Mouse (Mus musculus) liver, embryonic 15.5 days (tissue): Measurements from ENCODE around the gene Ppp2r5e. TPM values are rescaled to one million over a fixed set of nuclear protein-coding genes. Genes with fewer than 3 reads are reported as not detected.
"Not testable (repeated sequence)": the region's sequence is repeated elsewhere in the genome, so short reads cannot be mapped to it uniquely, and the experiment has no call there.

Experiments
- ATAC-seq: fragments of 200-750 bp; cut with Nextera tagmentation; 2 replicates; pipeline ENCODE4 v1.8.0; 2017; ENCODE audit warnings: moderate number of reproducible peaks, mild to moderate bottlenecking, moderate library complexity; ENCODE audit not compliant: insufficient read depth
- H3K27ac ChIP-seq: fragments of 300-500 bp; sonication (generic); replicated peaks from 2 replicates; pipeline ENCODE4 v1.5.1; 2015; ENCODE audit warnings: mild to moderate bottlenecking, inconsistent platforms
- H3K27me3 ChIP-seq: fragments of 300-500 bp; sonication (generic); 2 replicates; pipeline ENCODE4 v1.6.1; 2015; ENCODE audit warnings: mild to moderate bottlenecking, inconsistent platforms
- H3K36me3 ChIP-seq: fragments of 300-500 bp; sonication (generic); replicated peaks from 2 replicates; pipeline ENCODE4 v1.6.1; 2015; ENCODE audit warnings: moderate library complexity, mild to moderate bottlenecking, inconsistent platforms
- H3K4me1 ChIP-seq: fragments of 300-500 bp; sonication (generic); replicated peaks from 2 replicates; pipeline ENCODE4 v1.6.1; 2015; ENCODE audit warnings: inconsistent platforms
- H3K4me2 ChIP-seq: fragments of 300-500 bp; sonication (generic); 2 replicates; pipeline ENCODE4 v1.6.1; 2015; ENCODE audit warnings: moderate library complexity, mild to moderate bottlenecking, inconsistent platforms
- H3K4me3 ChIP-seq: fragments of 300-500 bp; sonication (generic); replicated peaks from 2 replicates; pipeline ENCODE4 v1.5.1; 2015; ENCODE audit warnings: mild to moderate bottlenecking, inconsistent platforms
- H3K9ac ChIP-seq: fragments of 300-500 bp; sonication (generic); 2 replicates; pipeline ENCODE4 v1.6.1; 2015; ENCODE audit warnings: moderate library complexity, mild to moderate bottlenecking, inconsistent platforms
- H3K9me3 ChIP-seq: fragments of 300-500 bp; sonication (generic); replicated peaks from 2 replicates; pipeline ENCODE4 v1.6.1; 2016; ENCODE audit warnings: inconsistent platforms
- WGBS: fragments of 180-500 bp; shearing (Covaris S2); methylation state at CpG from one replicate; pipeline ENCODE4 v1.1.7; 2015; ENCODE audit warnings: mixed read lengths; ENCODE audit not compliant: insufficient replicate concordance; 5-methylcytosine and 5-hydroxymethylcytosine counted together
- polyA plus RNA-seq: library from polyadenylated mRNA; unstranded; fragments of >200 nt; fragmentation: Nextera tagmentation; extraction: Ambion mirVana; gene quantifications from 2 replicates; pipeline ENCODE4 v1.2.1, GENCODE M21; 2015

The Ppp2r5e gene
- polyA plus RNA-seq, 1 experiment from 2014 or later = 5.2 TPM

GRCm38 (mm10) chr12:75519181-75519940, 76.7 kb downstream of the Ppp2r5e start:
- Histone ChIP-seq H3K27ac (no peak overlapping the region), H3K4me3 (no peak overlapping the region), H3K27me3 (no peaks in the 10 kb centered on the region), H3K4me1 (peaks cover 44% of the 10 kb centered on the region), H3K4me2 (no peak overlapping the region), H3K9ac (no peak overlapping the region), H3K36me3 (peaks cover 9% of the 10 kb centered on the region), H3K9me3 (no peaks in the 10 kb centered on the region)
- peak; percentile 44; the same call in 1 of the 2 replicates for ATAC-seq
- 62% methylated on average over 10 of the region's 10 CpGs for WGBS

DNA sequence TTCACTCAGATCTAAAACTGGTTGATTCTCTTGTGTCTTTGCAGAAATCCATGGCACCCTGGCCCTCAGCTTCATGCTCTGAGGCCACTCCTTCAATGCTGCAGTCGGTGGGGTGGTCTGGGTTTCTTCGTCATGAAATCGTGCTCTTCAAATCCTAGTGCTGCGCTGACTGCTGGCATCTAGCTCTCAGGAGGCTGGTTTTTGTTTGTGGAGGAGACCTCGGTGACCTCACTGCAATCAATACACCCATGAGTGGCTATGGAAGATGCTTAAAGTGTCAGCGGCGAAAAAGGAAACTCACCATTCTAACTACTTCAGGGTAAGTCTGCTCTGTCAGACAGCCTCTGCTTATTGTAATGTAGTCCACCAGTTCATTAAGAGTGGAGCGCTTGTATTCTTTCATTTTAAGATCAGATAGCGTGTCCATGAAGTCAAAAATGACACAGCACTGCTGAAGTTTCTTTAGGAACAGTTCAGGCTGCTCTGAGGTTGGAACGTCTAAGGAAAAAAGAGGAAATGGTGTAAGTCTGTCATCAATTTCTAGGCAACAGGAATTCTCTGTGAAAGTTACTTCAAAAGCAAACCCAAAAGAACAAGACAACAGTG, 80.6 kb downstream of the Ppp2r5e start:
- Histone ChIP-seq H3K36me3 (peaks cover 12% of the 10 kb centered on the region), H3K9ac (no peak overlapping the region), H3K4me3 (no peak overlapping the region), H3K27ac (no peak overlapping the region), H3K4me1 (peaks cover 23% of the 10 kb centered on the region), H3K4me2 (peak overlapping the region; percentile 34; the same call in 1 of the 2 replicates), H3K27me3 (no peaks in the 10 kb centered on the region), H3K9me3 (no peaks in the 10 kb centered on the region)
- ATAC-seq = no peak
- WGBS = 69% methylated on average over 10 of the region's 10 CpGs

DNA sequence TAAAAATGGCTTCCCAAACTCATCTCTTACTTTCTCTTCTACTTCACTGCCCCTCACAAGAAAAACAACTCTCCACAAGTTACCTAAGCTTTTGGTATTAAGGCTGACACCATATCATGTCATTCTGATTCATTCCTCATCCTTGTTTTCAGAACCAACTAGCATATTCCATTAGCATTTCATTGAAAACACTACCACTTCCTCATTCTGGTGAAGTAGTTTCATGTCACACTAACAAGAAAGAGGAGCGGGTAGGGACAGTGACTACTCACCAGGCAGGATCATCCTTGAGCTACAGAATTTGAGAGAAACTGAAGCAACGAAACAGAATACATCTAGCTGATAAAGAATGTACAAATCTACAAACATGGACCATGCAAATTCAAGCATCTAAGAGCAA, 84.5 kb downstream of the Ppp2r5e start:
- Histone ChIP-seq H3K36me3 (peaks cover 12% of the 10 kb centered on the region), H3K9me3 (no peaks in the 10 kb centered on the region), H3K27me3 (no peaks in the 10 kb centered on the region), H3K27ac (no peak overlapping the region), H3K9ac (no peak overlapping the region), H3K4me3 (no peak overlapping the region), H3K4me1 (peaks cover 12% of the 10 kb centered on the region), H3K4me2 (no peak overlapping the region)
- no peak for ATAC-seq
- WGBS = 70% methylated on average over 2 of the region's 2 CpGs

- Histone ChIP-seq H3K4me2 (no peak overlapping the region), H3K27me3 (no peaks in the 10 kb centered on the region), H3K4me3 (no peak overlapping the region), H3K4me1 (peaks cover 8% of the 10 kb centered on the region; the same call in 1 of the 2 replicates), H3K9ac (no peak overlapping the region), H3K36me3 (no peaks in the 10 kb centered on the region), H3K27ac (no peak overlapping the region), H3K9me3 (no peaks in the 10 kb centered on the region)
- WGBS = 42% methylated on average over 6 of the region's 6 CpGs
- ATAC-seq = no peak
These were observed 90.9 kb downstream of the Ppp2r5e start for GRCm38 (mm10) chr12:75504991-75505650.

DNA sequence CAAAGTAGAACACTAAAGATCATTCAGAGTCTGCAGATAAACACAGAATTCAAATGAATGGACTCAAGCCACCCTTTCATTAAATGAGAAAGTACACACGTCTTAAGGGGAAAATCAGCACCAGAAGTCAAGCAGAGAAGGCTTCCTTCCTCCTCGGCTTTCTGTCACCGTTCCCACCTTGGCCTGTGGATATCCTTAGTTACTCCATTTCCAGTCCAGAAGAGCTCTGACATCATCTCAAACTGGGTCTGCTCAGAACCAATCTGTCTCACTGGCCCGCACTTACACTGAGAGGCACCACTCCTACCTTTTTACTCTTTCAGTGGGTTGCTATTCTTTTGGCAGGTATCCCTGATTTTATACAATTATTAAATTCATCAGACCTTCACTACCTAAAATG, 93.4 kb downstream of the Ppp2r5e start:
- peaks cover 8% of the 10 kb centered on the region; the same call in 1 of the 2 replicates for H3K4me1 ChIP-seq
- ATAC-seq = no peak
- H3K27me3 ChIP-seq = no peaks in the 10 kb centered on the region
- H3K36me3 ChIP-seq = no peaks in the 10 kb centered on the region
- no peak overlapping the region for H3K4me2 ChIP-seq
- no peak overlapping the region for H3K27ac ChIP-seq
- no peaks in the 10 kb centered on the region for H3K9me3 ChIP-seq
- WGBS = 76% methylated on average over 4 of the region's 4 CpGs
- no peak overlapping the region for H3K4me3 ChIP-seq
- no peak overlapping the region for H3K9ac ChIP-seq

- Histone ChIP-seq H3K4me2 (no peak overlapping the region), H3K4me3 (no peak overlapping the region), H3K27me3 (no peaks in the 10 kb centered on the region), H3K36me3 (0 out of 2 replicates have a peak, but pooled peaks cover 5% of the 10 kb centered on the region), H3K27ac (no peak overlapping the region), H3K9me3 (no peaks in the 10 kb centered on the region), H3K4me1 (0 out of 2 replicates have a peak, but pooled peaks cover 10% of the 10 kb centered on the region), H3K9ac (no peak overlapping the region)
- 71% methylated on average over 1 of the region's 1 CpGs for WGBS
- ATAC-seq = no peak
These were observed 98.3 kb downstream of the Ppp2r5e start for GRCm38 (mm10) chr12:75497698-75498097.

- no peak overlapping the region for H3K9ac ChIP-seq
- no peak overlapping the region for H3K27ac ChIP-seq
- H3K9me3 ChIP-seq = no peaks in the 10 kb centered on the region
- no peak overlapping the region for H3K4me2 ChIP-seq
- ATAC-seq = no peak
- no peaks in the 10 kb centered on the region for H3K27me3 ChIP-seq
- peaks cover 10% of the 10 kb centered on the region; the same call in 1 of the 2 replicates for H3K4me1 ChIP-seq
- H3K4me3 ChIP-seq = no peak overlapping the region
- H3K36me3 ChIP-seq = 0 out of 2 replicates have a peak, but pooled peaks cover 5% of the 10 kb centered on the region
- WGBS = 88% methylated on average over 3 of the region's 3 CpGs
These were observed 100.4 kb downstream of the Ppp2r5e start for GRCm38 (mm10) chr12:75495636-75496035.

- no peak overlapping the region for H3K27ac ChIP-seq
- WGBS = 74% methylated on average over 3 of the region's 3 CpGs
- H3K27me3 ChIP-seq = no peaks in the 10 kb centered on the region
- no peak overlapping the region for H3K4me3 ChIP-seq
- no peak overlapping the region for H3K4me2 ChIP-seq
- H3K9ac ChIP-seq = no peak overlapping the region
- H3K36me3 ChIP-seq = peaks cover 10% of the 10 kb centered on the region; the same call in 1 of the 2 replicates
- H3K4me1 ChIP-seq = peaks cover 10% of the 10 kb centered on the region; the same call in 1 of the 2 replicates
- ATAC-seq = no peak
- H3K9me3 ChIP-seq = no peaks in the 10 kb centered on the region
These were observed 101.4 kb downstream of the Ppp2r5e start for GRCm38 (mm10) chr12:75494643-75495042.

- Histone ChIP-seq H3K4me3 (no peak overlapping the region), H3K9me3 (no peaks in the 10 kb centered on the region), H3K36me3 (peaks cover 10% of the 10 kb centered on the region; the same call in 1 of the 2 replicates), H3K27me3 (no peaks in the 10 kb centered on the region), H3K4me2 (no peak overlapping the region), H3K9ac (no peak overlapping the region), H3K4me1 (peaks cover 13% of the 10 kb centered on the region; the same call in 1 of the 2 replicates), H3K27ac (no peak overlapping the region)
- WGBS = 71% methylated on average over 3 of the region's 3 CpGs
- no peak for ATAC-seq
These were observed 103.3 kb downstream of the Ppp2r5e start for GRCm38 (mm10) chr12:75492549-75493327.

- not testable (repeated sequence) for ATAC-seq, H3K36me3 ChIP-seq, H3K4me3 ChIP-seq, H3K4me2 ChIP-seq, H3K9ac ChIP-seq, H3K9me3 ChIP-seq, H3K27me3 ChIP-seq, H3K27ac ChIP-seq
- 78% methylated on average over 3 of the region's 3 CpGs for WGBS
- H3K4me1 ChIP-seq = peaks cover 13% of the 10 kb centered on the region; the same call in 1 of the 2 replicates
These were observed 103.9 kb downstream of the Ppp2r5e start for GRCm38 (mm10) chr12:75492148-75492547.
